Mouse (Mus musculus): ENCODE measurements around the gene Brd2.
"Not testable (repeated sequence)": the region's sequence is repeated elsewhere in the genome, so short reads cannot be mapped to it uniquely, and the experiment has no call there.

Gene Brd2

DNA sequence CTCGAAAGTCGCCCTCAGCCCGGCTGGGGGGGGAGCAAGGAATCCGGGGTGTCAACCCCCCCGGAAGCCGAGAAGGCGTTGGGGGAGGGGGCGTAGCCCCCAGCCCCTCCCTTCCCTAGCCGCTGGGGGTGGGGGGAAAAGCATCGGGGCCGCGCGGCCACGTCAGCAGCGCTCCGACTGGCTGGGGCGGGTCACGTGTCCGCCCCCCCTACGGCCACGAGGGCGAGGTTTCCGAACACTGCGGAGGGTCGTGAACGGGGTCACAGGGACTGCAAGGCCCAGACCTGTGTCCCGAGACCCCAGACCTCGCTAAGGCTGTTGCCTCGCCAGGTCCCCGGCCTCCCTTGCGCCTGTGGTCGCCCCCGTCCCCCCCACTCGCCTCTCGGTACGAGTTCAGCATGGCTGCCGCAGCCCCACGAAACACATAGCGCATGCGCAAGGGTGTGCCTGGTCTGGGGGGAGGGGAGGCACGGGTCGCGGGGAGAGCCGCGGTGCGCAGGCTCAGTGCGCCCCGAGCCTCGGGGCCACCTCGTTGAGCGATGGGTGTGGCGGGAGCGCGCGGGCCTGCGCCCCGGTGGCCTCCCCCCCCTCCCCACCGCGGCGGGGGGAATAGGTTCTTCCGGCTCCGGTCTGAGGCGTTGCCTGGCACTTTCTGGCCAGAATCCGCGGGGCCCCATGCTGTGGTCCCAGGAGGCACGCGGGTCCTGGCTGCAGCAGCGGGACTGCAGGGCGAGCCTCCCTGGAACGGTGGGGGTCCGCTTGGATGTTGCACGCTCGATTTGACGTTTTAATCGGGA, at the start of gene Brd2:
Gene Brd2, minus strand, starts transcription at position 447 of the 797 bp plus-strand sequence.
- in situ Hi-C loops (cut with MboI, MseI), result no loop called here

DNA sequence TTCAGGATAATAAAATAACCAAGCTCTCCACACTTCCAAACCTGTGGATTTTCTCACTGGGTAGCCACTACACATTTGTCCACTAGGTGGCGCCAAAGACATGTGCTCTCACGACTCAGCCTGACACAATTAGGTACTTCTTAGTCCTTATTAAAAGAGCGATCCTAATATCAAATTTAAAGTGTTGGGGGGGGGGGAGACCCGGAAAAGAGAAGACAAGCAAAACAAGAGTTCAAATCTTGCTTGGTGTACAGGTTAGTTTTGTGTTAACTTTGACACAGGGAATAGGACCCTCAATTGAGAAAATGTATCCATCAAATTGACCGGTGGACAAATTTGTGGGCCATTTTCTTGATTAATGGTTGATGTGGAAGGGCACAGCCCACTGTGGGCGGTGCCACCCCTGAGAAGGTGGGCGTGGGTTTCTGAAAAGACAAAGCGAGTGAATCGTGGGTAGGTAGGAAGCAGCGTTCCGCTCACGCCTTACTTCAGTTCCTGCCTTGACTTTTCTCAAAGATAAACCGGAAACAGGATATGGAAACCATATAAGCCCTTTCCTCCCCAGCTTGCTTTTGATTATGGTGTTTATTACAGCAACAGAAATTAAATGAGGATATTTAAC, 48.6 kb upstream of the Brd2 start:
- in situ Hi-C loops (cut with MboI, MseI), result loop anchor here (5.0 kb wide), 1 partner anchor 36 kb away; no protein-coding TSS in a partner anchor

GRCm38 (mm10) chr17:34170487-34170876, 48.0 kb upstream of the Brd2 start:
- in situ Hi-C loops (cut with MboI, MseI), result loop anchor here (5.0 kb wide), 1 partner anchor 37 kb away; no protein-coding TSS in a partner anchor

GRCm38 (mm10) chr17:34169279-34169678, 46.8 kb upstream of the Brd2 start:
- in situ Hi-C loops (cut with MboI, MseI), result loop anchor here (5.0 kb wide), 2 partner anchors 37 to 87 kb away; no protein-coding TSS in a partner anchor

- in situ Hi-C loops (cut with MboI, MseI), result loop anchor here (5.0 kb wide), 2 partner anchors 33 to 83 kb away; no protein-coding TSS in a partner anchor
Observed at GRCm38 (mm10) chr17:34165033-34165730, 42.7 kb upstream of the Brd2 start.

GRCm38 (mm10) chr17:34164202-34164895, 41.9 kb upstream of the Brd2 start:
- in situ Hi-C loops (cut with MboI, MseI), result no loop called here

DNA sequence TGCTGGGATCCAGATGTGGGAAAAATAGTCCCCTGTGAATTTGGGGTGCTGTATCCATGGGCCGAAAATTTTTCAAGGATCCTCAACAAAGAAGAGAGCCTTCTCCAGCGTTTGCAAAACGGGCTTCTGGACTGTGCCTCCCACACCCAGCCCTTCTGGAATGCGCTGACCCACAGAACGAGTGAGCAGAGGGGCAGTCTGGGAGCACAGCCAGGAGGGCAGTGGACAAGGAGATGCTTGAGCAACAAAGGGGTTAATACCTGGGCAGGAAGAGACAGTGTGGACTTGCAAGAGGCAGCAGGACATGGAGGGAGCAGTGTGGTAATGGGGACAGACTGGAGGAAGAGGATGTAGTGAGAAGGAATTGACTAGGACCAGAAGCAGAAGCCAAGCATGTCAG, 33.1 kb upstream of the Brd2 start:
- in situ Hi-C loops (cut with MboI, MseI), result no loop called here

DNA sequence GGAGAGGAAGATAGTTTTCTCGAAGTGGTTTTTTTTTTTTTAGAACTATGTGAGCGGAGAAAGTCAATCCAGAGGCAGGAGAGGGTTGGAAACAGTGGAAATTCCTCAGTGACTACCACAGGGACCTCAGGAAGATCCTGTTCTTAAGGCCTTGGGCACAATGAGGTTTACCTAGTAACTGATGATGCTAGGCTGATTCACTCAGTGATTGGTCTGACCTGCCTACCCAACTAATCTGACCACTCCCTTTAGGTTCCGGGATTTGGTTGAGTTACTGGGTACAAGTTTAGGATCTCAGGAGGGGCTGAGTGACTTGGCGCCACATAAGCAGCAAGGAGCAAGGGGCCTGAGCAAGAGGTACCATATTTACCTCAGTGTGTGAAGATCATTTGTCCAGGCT, 30.5 kb upstream of the Brd2 start, which contains the start of gene H2-DMb1:
Gene H2-DMb1, plus strand, starts transcription at position 150 of the 400 bp plus-strand sequence.
- in situ Hi-C loops (cut with MboI, MseI), result no loop called here

GRCm38 (mm10) chr17:34144960-34145371, 22.5 kb upstream of the Brd2 start:
- in situ Hi-C loops (cut with MboI, MseI), result no loop called here

- in situ Hi-C loops (cut with MboI, MseI), result not testable (repeated sequence)
Observed at GRCm38 (mm10) chr17:34144221-34144620, 21.8 kb upstream of the Brd2 start.

- in situ Hi-C loops (cut with MboI, MseI), result no loop called here
Observed at GRCm38 (mm10) chr17:34143461-34143860, 21.0 kb upstream of the Brd2 start.

- in situ Hi-C loops (cut with MboI, MseI), result no loop called here
Observed at GRCm38 (mm10) chr17:34143033-34143432, 20.6 kb upstream of the Brd2 start, which contains the start of gene H2-DMb2. Gene H2-DMb2, plus strand, starts transcription at chr17:34143307.

GRCm38 (mm10) chr17:34142456-34143010, 20.1 kb upstream of the Brd2 start:
- in situ Hi-C loops (cut with MboI, MseI), result no loop called here

DNA sequence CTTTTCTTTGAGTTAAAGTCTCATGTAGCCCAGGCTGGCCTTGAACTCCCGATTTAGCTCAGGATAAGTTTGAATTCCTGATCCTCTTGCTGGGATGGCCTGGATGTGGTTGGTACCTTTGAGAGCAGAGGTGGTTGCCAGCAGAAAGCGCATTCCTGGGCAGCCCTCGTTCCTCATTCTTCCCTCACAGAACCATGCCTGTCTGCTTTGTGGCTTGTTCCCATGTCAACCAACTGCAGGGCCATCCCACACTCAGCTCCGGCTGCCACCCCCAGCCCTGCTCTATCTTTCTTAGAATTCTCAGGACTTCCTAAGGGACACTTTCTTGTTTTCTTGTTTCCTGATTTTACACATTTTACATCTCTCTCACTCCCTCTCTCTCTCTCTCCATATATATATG, 19.0 kb upstream of the Brd2 start:
- in situ Hi-C loops (cut with MboI, MseI), result no loop called here

DNA sequence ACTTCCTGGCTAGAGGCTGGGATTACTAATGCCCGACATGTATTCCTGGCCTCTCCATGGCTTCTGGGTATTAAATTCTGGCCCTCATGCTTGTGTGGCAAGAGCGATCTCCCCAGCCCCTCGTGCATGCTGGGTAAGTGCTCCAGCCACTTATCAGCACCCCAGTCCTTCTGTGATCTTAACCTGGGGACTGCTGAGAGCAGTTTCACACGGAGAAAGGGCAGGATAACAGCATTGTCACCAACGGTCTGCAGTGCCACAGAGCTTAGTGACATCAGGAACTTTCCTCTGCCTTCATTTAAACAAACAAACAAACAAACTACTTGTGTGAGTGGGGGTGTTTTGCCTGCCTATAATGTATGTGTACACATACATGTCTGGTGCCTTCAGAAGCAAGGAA, 17.8 kb upstream of the Brd2 start:
- in situ Hi-C loops (cut with MboI, MseI), result no loop called here

DNA sequence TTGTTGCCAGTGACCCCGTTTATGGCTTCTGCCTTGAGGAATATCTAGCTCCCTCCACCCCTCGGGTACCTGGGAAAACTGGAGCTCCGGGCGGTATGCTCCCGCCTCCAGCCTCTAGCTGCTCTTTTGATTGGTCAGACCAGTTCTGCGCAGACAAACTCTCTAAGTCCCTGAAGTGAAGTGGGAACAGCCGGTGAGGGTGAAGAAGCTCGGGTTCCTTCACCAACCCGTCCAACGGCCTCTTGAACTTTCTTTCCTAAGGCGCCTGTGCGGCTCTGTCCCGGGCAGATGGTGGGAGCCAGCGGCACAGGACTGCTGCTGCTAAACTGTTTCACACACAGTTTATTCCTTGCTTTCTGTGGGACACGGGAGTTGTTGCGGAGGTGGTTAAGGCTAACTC, 17.0 kb upstream of the Brd2 start:
- in situ Hi-C loops (cut with MboI, MseI), result no loop called here

- in situ Hi-C loops (cut with MboI, MseI), result no loop called here
Observed at GRCm38 (mm10) chr17:34138655-34139054, 16.2 kb upstream of the Brd2 start.

DNA sequence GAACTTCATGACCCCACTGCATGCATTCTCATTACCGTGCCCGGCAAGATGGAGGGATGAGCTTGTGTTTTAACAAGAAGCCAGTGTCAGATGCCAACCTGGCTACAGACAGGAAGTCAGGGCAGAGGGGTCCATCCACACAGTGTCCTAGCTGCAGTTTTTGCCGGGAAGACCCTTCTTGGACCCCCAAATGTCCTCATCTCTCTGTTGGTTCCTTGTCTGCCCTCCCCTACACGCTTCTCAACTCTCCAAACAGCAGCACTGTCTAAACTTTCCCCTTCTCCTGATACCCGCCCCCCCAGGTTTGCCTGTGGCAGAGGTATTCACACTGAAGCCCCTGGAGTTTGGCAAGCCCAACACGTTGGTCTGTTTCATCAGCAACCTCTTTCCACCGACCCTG, 15.2 kb upstream of the Brd2 start:
- in situ Hi-C loops (cut with MboI, MseI), result no loop called here

DNA sequence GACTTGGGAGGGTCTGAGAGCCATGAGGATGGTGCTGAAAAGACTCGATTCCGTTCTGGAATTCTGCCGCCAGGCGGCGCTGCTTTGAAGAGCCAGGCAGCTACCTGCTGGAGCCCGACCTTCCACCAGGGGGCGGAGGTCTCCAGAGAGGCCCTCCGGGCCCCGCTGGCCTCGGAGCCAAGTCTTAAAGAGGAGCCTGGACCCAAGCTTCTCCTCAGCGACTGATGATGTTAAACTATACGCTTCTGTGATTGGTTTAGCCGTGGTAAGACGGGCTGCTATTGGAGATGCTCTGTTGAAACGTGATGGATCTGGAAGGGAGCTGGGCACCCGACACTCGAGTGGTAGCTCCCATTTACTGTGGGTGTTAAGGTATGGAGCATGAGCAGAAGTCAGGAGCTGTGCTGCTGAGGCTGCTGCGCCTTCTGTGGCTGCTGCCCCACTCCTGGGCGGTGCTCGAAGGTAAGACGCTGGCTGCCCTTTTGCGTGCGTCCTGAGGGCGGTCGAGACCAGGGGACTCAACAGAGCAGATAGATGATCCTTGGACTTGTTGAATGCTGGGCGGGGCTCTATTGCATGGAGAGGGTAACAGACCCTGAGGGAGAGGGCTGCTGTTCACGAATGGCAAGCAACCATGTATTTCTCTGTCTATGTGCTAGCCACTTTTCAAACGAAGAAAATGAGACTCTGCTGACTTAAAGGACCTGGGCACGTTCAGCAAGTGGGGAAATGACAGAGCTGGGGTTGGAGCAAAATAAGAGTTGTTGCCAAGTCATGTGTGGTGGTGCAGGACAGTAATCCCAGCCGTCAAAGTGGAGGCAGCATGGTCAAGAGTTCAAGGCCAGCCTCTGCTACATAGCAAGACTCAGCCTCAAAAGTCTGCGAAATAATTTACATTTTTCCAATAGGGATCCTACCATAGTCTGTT, 13.1 kb upstream of the Brd2 start:
- in situ Hi-C loops (cut with MboI, MseI), result no loop called here

- in situ Hi-C loops (cut with MboI, MseI), result loop anchor here (5.0 kb wide), 1 partner anchor 33 kb away; no protein-coding TSS in a partner anchor
Observed at GRCm38 (mm10) chr17:34134451-34134850, 12.0 kb upstream of the Brd2 start.
